Mouse (Mus musculus) thymus, adult 2 months (tissue): ENCODE data around the gene Polr1d.

Source experiments
- CTCF ChIP-seq: fragments of 200-500 bp; IDR thresholded peaks from 2 replicates; pipeline ENCODE4 v1.5.1; 2012; ENCODE audit warnings: mild to moderate bottlenecking, control low read depth, low read length, moderate library complexity, borderline replicate concordance; ENCODE audit not compliant: control insufficient read depth, poor library complexity, insufficient read depth; ENCODE audit errors: extremely low read depth
- POLR2A ChIP-seq: fragments of 200-500 bp; IDR thresholded peaks from 2 replicates; pipeline ENCODE4 v1.6.1; 2012; ENCODE audit warnings: mild to moderate bottlenecking, low read length, control low read depth, moderate library complexity; ENCODE audit not compliant: control insufficient read depth, poor library complexity, insufficient read depth; ENCODE audit errors: extremely low read depth

GRCm38 (mm10) chr5:147102295-147102694 is 25.4 kb downstream of the Polr1d start:
- TF ChIP-seq CTCF: no peak
- no peak for TF ChIP-seq POLR2A
